Mouse (Mus musculus): ENCODE results near the gene Ankrd44. TPM values are rescaled to one million over a fixed set of nuclear protein-coding genes. Genes with fewer than 3 reads are reported as not detected.

Ankrd44 gene
- polyA plus RNA-seq, 1 experiment from 2014 or later = 7.8 TPM

- no peaks in the 10 kb centered on the region for H3K36me3 ChIP-seq
- no peaks in the 10 kb centered on the region for H3K9me3 ChIP-seq (replicated peaks)
- WGBS = 83% methylated on average over 8 of the region's 8 CpGs
- no peak for DNase-seq (ENCODE audit: low spot score)
- no peaks in the 10 kb centered on the region for H3K4me1 ChIP-seq
- H3K27me3 ChIP-seq (ENCODE audit: low read depth, poor library complexity, severe bottlenecking) = no peaks in the 10 kb centered on the region
- H3K27ac ChIP-seq (replicated peaks) = no peak overlapping the region
- no peak overlapping the region for H3K4me3 ChIP-seq
Measured at GRCm38 (mm10) chr1:54743072-54743471, 183.1 kb downstream of the Ankrd44 start.

DNA sequence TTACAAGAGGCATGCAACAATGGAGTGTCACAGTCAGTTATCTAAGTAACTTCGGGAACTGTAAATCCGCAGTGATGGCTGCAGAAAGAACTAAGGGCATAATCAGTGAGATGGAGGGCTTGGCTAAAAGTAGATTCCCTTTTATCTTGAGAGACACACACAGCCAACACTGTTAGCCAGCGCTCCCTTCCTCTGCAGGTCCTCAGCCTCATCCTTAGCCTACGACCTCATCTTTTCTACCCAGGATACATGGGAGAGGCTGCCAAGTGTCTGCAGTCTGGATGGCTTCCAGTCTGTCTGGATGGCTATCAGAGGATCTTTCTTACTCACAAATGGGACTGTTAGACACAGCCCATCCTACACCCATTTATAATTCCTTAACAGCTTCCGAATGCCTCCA is 185.3 kb downstream of the Ankrd44 start:
- WGBS = 90% methylated on average over 5 of the region's 5 CpGs
- no peak overlapping the region for H3K4me3 ChIP-seq
- DNase-seq (ENCODE audit: low spot score) = no peak
- H3K27me3 ChIP-seq (ENCODE audit: low read depth, poor library complexity, severe bottlenecking) = no peaks in the 10 kb centered on the region
- no peaks in the 10 kb centered on the region for H3K9me3 ChIP-seq (replicated peaks)
- no peaks in the 10 kb centered on the region for H3K4me1 ChIP-seq
- no peak overlapping the region for H3K27ac ChIP-seq (replicated peaks)
- H3K36me3 ChIP-seq = no peaks in the 10 kb centered on the region

GRCm38 (mm10) chr1:54737472-54737871 is 188.7 kb downstream of the Ankrd44 start:
- DNase-seq (ENCODE audit: low spot score) = no peak
- Histone ChIP-seq H3K4me1 (peaks cover 10% of the 10 kb centered on the region), H3K27me3 (ENCODE audit: low read depth, poor library complexity, severe bottlenecking) (no peaks in the 10 kb centered on the region), H3K36me3 (no peaks in the 10 kb centered on the region), H3K9me3 (replicated peaks) (no peaks in the 10 kb centered on the region), H3K27ac (replicated peaks) (no peak overlapping the region), H3K4me3 (no peak overlapping the region)
- WGBS = 91% methylated on average over 3 of the region's 3 CpGs

DNA sequence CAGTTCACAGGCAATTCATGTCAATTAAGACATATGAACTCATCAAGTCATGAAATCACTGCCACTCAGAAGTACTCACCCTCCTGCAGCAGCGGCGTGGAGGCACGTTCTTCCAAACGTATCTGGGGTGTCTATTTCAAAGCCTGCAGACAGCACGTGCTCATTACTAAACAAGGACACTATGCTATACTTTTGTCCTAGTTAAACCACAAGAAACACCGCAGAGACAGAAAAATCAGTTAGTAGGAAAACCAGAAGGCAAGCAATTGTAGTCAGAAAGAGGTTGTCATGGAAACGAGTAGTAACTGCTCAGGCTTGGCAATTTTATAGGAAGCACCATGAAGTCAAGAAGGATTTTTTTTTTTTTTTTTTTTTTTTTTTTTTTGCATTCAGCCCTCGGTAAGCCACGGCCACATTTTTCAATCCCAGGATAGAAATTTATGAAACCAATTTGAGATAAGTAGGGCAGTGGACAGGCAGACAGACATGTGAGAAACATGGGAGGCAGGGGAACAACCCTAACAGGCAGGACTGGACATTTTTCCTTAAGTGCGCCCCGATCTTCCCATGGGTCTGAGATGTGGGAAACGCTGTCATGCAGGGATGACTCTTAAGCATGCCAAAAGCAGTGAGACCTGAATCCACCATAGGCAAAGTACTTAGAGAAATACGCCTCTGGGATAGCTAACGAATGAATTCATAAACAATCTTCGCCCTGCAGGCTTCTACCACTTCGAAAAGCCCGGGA is 191.1 kb downstream of the Ankrd44 start:
- no peak for DNase-seq (ENCODE audit: low spot score)
- H3K9me3 ChIP-seq (replicated peaks) = no peaks in the 10 kb centered on the region
- H3K27me3 ChIP-seq (ENCODE audit: low read depth, poor library complexity, severe bottlenecking) = no peaks in the 10 kb centered on the region
- no peaks in the 10 kb centered on the region for H3K36me3 ChIP-seq
- H3K4me3 ChIP-seq = no peak overlapping the region
- 80% methylated on average over 17 of the region's 17 CpGs for WGBS
- H3K27ac ChIP-seq (replicated peaks) = no peak overlapping the region
- H3K4me1 ChIP-seq = peaks cover 10% of the 10 kb centered on the region

- no peaks in the 10 kb centered on the region for H3K9me3 ChIP-seq (replicated peaks)
- WGBS = 93% methylated on average over 5 of the region's 5 CpGs
- H3K4me1 ChIP-seq = no peaks in the 10 kb centered on the region
- no peak overlapping the region for H3K4me3 ChIP-seq
- DNase-seq (ENCODE audit: low spot score) = no peak
- no peak overlapping the region for H3K27ac ChIP-seq (replicated peaks)
- H3K27me3 ChIP-seq (ENCODE audit: low read depth, poor library complexity, severe bottlenecking) = no peaks in the 10 kb centered on the region
- H3K36me3 ChIP-seq = no peaks in the 10 kb centered on the region
Measured at GRCm38 (mm10) chr1:54729316-54729715, 196.9 kb downstream of the Ankrd44 start.

- Histone ChIP-seq H3K9me3 (replicated peaks) (no peaks in the 10 kb centered on the region), H3K27me3 (ENCODE audit: low read depth, poor library complexity, severe bottlenecking) (no peaks in the 10 kb centered on the region), H3K27ac (replicated peaks) (no peak overlapping the region), H3K36me3 (no peaks in the 10 kb centered on the region), H3K4me1 (no peaks in the 10 kb centered on the region), H3K4me3 (no peak overlapping the region)
- WGBS = 80% methylated on average over 2 of the region's 2 CpGs
- DNase-seq (ENCODE audit: low spot score) = no peak
Measured at GRCm38 (mm10) chr1:54726555-54726954, 199.6 kb downstream of the Ankrd44 start.

GRCm38 (mm10) chr1:54716921-54717320 is 209.3 kb downstream of the Ankrd44 start:
- H3K36me3 ChIP-seq = no peaks in the 10 kb centered on the region
- no peaks in the 10 kb centered on the region for H3K4me1 ChIP-seq
- H3K27ac ChIP-seq (replicated peaks) = no peak overlapping the region
- WGBS = 93% methylated on average over 6 of the region's 6 CpGs
- no peak overlapping the region for H3K4me3 ChIP-seq
- H3K9me3 ChIP-seq (replicated peaks) = no peaks in the 10 kb centered on the region
- no peaks in the 10 kb centered on the region for H3K27me3 ChIP-seq (ENCODE audit: low read depth, poor library complexity, severe bottlenecking)
- no peak for DNase-seq (ENCODE audit: low spot score)

GRCm38 (mm10) chr1:54715061-54715760 is 211.0 kb downstream of the Ankrd44 start:
- H3K4me1 ChIP-seq = no peaks in the 10 kb centered on the region
- no peak for DNase-seq (ENCODE audit: low spot score)
- H3K36me3 ChIP-seq = no peaks in the 10 kb centered on the region
- H3K4me3 ChIP-seq = no peak overlapping the region
- WGBS = 86% methylated on average over 8 of the region's 8 CpGs
- no peaks in the 10 kb centered on the region for H3K9me3 ChIP-seq (replicated peaks)
- H3K27ac ChIP-seq (replicated peaks) = no peak overlapping the region
- H3K27me3 ChIP-seq (ENCODE audit: low read depth, poor library complexity, severe bottlenecking) = no peaks in the 10 kb centered on the region

DNA sequence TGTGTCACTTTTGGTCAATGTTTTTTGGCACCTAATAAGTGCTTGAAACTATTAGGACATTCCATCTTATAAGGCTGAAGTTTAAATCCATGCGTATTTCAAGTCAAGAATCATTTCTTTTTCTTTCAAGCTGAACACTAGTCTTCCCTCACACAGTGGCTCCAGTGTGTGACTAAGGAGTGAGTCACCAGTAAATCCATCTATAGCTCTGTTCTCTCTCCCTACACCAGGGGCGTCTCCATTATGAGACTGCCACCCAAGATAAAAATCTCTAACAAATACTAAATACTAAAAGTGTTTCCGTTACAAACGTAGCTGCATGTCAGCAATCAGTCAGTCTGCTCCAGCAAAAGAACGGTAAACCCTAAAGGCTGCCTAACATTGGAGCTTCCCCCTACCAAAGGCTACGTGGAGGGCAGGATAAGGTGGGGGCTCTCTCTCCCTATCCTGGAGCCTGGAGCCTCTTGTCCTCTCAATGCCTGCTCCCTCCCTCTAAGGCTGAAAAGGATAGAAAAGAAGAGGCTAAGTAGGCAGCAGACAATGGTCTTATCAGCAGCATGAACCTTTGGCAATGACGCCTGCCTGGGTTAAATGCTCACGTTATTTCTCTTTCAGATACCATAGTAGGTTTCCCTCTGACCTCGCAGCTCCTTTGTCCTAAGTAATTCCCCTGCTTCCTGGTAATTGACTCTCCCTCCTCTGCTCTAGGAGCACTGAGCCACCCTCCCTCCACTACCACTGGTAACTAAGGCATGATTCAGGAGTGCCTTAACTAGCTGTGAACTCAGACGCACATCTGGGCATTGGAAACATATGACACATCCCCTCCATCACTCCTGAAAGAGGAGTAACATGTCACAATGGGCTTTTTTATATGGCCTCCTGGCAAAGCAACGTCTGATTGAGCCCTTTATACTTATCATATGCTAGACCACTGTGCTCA is 212.7 kb downstream of the Ankrd44 start:
- WGBS = 63% methylated on average over 11 of the region's 11 CpGs
- Histone ChIP-seq H3K27me3 (ENCODE audit: low read depth, poor library complexity, severe bottlenecking) (no peaks in the 10 kb centered on the region), H3K4me1 (no peaks in the 10 kb centered on the region), H3K4me3 (no peak overlapping the region), H3K36me3 (no peaks in the 10 kb centered on the region), H3K27ac (replicated peaks) (no peak overlapping the region), H3K9me3 (replicated peaks) (no peaks in the 10 kb centered on the region)
- no peak for DNase-seq (ENCODE audit: low spot score)

DNA sequence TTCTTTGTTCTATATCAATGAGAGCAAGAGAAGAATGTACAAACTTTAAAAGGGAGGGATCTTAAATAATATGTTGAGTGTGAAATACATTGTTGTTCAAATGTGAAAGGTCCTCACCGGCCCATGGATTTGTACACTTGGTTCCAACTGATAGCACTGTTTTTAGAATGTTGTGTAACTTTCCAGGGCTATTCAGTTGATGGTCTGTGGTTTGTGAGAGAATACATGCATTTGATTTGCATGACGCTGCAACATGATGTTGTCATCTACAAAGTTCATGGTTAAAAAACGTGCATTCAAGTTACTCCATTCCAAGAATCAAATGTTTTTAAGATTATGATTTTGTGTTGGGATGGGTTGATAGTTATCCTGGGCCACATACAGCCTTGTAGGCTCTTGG is 214.6 kb downstream of the Ankrd44 start:
- WGBS = 88% methylated on average over 3 of the region's 3 CpGs
- no peak for DNase-seq (ENCODE audit: low spot score)
- Histone ChIP-seq H3K36me3 (no peaks in the 10 kb centered on the region), H3K4me1 (no peaks in the 10 kb centered on the region), H3K9me3 (replicated peaks) (no peaks in the 10 kb centered on the region), H3K27ac (replicated peaks) (no peak overlapping the region), H3K4me3 (no peak overlapping the region), H3K27me3 (ENCODE audit: low read depth, poor library complexity, severe bottlenecking) (no peaks in the 10 kb centered on the region)

DNA sequence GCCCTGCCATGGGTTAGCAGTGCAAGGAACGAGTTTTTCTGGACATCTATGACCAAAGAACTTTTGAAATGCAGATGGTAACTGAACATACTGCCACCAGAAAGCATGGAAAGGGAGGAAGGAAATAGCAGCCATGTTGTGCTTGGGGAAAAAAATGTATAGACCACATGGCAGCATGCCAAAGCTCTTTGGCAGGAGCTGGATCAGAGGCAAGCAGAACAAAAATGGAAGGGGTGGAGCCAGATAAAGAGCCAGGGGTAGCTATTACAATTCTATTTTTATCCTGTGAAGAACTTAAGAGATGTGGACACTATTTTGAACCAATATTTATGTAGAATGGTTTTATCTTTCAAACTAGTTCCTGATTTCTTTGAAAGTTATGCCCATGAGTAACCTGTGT is 215.6 kb downstream of the Ankrd44 start:
- DNase-seq (ENCODE audit: low spot score) = no peak
- Histone ChIP-seq H3K36me3 (no peaks in the 10 kb centered on the region), H3K27me3 (ENCODE audit: low read depth, poor library complexity, severe bottlenecking) (no peaks in the 10 kb centered on the region), H3K27ac (replicated peaks) (no peak overlapping the region), H3K4me3 (no peak overlapping the region), H3K9me3 (replicated peaks) (no peaks in the 10 kb centered on the region), H3K4me1 (no peaks in the 10 kb centered on the region)
- 83% methylated on average over 1 of the region's 1 CpGs for WGBS

- no peaks in the 10 kb centered on the region for H3K27me3 ChIP-seq (ENCODE audit: low read depth, poor library complexity, severe bottlenecking)
- no peak overlapping the region for H3K27ac ChIP-seq (replicated peaks)
- no peaks in the 10 kb centered on the region for H3K36me3 ChIP-seq
- H3K4me1 ChIP-seq = no peaks in the 10 kb centered on the region
- H3K9me3 ChIP-seq (replicated peaks) = no peaks in the 10 kb centered on the region
- no peak for DNase-seq (ENCODE audit: low spot score)
- no peak overlapping the region for H3K4me3 ChIP-seq
- WGBS = 92% methylated on average over 8 of the region's 8 CpGs
Measured at GRCm38 (mm10) chr1:54707888-54708565, 218.2 kb downstream of the Ankrd44 start.
